Mouse (Mus musculus) megakaryocyte progenitor cell, adult 5-6 weeks (primary cell): ENCODE results near the gene Hspb11. TPM values are rescaled to one million over a fixed set of nuclear protein-coding genes. Genes with fewer than 3 reads are reported as not detected.

Source experiments
- ATAC-seq: replicated peaks from 2 replicates; pipeline ENCODE4 v1.8.0; 2016; ENCODE audit warnings: mild to moderate bottlenecking, moderate TSS enrichment, inconsistent platforms; ENCODE audit not compliant: poor library complexity
- total RNA-seq, 2 experiments: library from RNA; stranded (forward) in 1 of 2; stranded (reverse) in 1 of 2; fragments of 157-497, 149-512 nt in 1 of 2; fragments of 200-1000 nt in 1 of 2; gene quantifications; 2 replicates each; pipeline versions ENCODE4 v1.2.3 to v1.2.4; 2015 to 2017

Hspb11 gene
- total RNA-seq, 2 experiments from 2014 or later = 13.9 to 17.6 TPM

DNA sequence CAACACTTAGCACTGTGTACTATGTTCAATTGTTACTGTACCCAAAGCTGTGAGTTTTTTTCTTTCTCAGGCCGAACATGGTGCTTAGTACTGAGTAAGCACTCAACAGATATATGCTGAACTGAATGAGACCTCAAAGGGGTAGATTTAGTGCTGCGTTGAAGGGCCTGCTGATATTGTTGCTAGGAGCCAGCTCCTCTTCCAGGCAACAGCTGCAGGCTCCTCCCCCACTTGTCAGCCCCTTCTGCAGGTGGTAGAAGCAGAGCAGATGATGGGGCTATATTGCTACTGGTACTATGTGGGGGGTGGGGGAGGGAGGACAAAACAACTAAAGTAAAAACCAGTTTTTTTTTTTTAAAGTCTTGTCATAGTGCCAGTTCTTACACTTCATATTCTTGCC lies 3.9 kb upstream of the Hspb11 start:
- no peak for ATAC-seq

- peak; percentile 49 for ATAC-seq
These were observed 2.9 kb upstream of the Hspb11 start for GRCm38 (mm10) chr4:107250494-107250893.

DNA sequence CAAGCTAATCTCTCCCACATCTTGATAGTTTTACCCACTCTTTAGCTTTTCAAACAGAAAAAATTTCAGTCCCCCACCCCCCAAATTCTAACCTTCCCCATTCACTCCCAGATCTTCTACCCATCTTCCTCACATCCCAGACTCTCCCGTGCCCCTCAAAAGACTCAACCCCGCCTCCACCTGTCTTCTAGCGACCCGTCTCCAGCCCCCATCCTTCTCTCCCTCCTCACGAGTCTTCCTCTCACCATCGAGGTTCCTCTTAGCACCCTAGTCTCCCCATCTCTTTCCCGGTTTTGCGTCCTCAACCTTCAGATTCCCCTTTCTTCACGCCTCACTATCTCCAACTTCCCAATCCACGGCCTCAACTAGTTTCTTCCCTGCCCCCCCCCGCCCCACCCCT lies 871 bp upstream of the Hspb11 start:
- ATAC-seq = no peak

DNA sequence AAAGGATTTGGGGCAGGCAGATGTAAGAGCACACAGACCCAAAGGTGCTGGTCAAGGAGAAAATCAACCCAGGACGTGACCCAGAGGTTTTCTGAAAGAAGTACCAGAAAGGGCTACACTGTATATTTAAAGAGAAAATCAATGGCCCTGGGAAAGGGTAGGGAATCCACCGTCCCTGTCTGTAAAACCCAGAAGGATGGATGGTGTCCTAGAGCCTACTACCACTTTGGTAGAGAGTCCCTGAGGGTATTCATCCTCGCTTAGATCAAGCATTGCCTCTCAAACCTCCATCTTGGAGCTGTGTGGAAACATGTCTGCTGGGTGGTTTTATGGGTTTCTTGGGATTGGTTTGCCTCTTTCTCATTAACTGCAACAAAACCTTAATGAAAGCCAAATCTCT lies 1.0 kb downstream of the Hspb11 start:
- ATAC-seq = no peak

GRCm38 (mm10) chr4:107260001-107260400 lies 6.6 kb downstream of the Hspb11 start:
- ATAC-seq = no peak

DNA sequence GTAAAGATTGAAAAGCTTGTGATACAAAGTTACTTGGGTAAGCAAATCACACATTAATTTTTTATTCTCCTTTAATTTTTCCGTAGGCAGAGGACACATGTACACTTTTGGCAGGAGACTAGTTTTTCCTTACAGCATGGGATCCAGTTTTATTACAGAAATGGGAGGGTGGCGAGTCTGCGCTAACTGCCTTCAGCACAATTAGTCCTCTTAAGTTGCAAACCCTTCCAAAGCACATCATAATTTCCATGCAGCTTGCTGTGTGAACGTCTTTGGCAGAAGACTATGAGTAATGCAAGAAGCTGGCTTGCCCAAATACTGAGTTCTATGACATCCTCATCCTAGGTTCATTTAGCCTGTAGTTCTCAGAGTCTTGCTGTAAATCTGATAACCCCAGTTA lies 20.3 kb downstream of the Hspb11 start:
- ATAC-seq = no peak

- ATAC-seq = no peak
These were observed 21.1 kb downstream of the Hspb11 start for GRCm38 (mm10) chr4:107274511-107274910.

- ATAC-seq = peak; percentile 68
These were observed 24.9 kb downstream of the Hspb11 start for GRCm38 (mm10) chr4:107278188-107278707.

DNA sequence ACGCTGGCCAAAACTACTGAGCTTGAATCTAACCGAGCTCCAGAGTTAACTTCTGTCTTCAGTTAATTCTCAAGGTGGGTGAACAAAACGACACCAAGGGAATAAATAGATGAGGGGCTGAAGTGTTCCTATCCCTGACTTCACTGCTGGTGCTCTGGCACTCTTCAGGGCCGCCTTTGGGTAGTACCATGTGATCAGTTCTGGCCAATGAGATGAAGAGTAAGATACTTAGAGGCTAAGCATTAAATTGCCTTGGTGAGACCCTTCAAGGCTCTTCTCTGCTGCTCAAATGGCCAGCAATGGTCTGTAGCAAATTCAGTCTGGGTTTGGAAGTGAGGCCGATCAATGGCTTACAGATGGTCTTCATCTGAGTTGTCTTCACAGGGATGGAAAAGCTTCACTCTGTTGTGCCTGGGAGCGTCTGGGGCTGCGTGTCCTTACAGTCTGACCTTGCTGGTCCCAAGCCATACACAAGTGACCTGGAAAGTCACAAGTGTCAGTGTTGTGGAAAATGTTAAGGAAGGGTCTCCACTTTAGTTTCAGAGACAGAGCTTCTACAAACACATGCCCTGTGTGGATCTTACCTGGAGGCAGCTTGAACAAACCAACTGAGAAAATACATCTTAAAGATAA lies 27.6 kb downstream of the Hspb11 start:
- no peak for ATAC-seq

- peak; percentile 98 for ATAC-seq
These were observed 32.2 kb downstream of the Hspb11 start for GRCm38 (mm10) chr4:107285446-107286200.

GRCm38 (mm10) chr4:107286386-107286785 lies 33.0 kb downstream of the Hspb11 start:
- no peak for ATAC-seq

- no peak for ATAC-seq
These were observed 34.1 kb downstream of the Hspb11 start for GRCm38 (mm10) chr4:107287517-107287916.

DNA sequence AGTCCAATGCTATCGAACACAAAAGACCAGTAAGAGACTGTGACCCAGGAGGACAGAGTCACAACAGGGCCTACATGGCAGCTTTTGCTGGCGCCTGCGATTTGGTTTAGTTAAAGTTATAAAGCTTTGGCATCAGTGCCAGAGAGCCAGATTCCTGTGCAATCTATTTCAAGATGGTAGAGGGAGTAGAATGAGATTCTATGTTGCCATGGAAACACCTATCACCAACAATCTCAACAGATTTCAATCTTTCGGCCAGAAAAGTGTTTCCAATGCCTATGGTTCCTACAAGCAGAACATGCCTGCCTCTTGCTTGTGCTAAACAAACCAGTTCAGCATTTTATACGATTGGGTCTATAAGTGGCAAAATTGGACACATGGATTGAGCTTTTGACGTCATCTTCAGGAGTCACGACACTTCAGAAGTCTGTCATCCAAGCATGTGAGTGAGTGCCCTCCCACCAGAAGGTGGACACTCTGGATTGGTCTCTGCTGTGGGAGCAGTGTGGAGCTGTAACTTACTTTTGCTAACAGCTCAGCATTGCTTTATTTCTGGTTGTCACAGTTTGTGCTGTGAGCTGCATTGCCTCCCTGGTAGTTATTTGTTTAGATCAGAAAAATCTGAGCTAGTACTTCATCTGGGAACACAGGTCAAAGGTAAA lies 38.3 kb downstream of the Hspb11 start:
- no peak for ATAC-seq

GRCm38 (mm10) chr4:107292273-107292662 lies 38.9 kb downstream of the Hspb11 start:
- no peak for ATAC-seq

GRCm38 (mm10) chr4:107298071-107298606 lies 44.7 kb downstream of the Hspb11 start:
- ATAC-seq = no peak

DNA sequence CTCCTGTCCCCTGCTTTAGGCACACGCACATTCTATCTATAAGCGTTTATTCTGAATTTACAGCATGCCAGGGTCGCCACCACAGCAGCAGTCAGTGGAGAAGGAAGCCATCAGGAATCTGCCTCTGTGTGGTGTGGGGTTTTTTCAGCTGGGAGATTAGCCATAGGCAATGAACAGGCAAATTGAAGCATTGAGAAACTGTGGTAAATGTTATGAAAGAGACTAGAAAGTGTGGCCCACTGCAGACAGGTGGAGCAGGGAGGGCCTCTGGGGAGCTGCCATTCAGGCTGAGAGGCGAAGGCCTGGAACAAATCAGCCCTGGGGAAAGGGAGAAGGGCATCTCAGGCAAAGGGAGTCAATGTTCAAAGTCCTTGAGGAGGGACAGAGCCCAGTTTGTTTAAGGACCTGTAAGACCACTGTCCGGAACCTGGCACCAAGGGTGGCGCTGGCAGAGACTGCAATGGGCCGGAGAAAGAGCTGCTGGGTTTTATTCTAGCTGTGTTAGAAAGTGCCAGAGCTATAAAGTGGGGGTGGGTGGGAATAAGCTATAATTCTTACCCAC lies 46.5 kb downstream of the Hspb11 start:
- peak; percentile 59 for ATAC-seq

DNA sequence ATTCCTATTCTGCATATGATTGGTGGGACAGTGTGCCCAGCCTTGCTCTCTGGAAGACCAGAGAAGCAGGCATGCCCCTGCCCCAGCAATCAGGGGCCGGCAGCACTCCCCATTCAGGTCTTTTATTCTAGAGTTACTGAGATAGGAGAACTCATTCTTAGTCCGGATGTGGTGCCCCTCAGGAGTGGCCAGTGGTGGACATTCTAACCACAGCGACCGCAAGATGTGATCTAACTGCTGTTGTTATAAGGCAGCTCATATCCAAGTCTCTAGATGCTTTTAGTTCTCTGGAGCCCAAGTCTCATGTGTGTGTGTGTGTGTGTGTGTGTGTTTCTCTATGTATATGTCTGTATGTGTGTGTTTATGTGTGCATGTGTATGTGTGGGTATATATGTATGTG lies 47.0 kb downstream of the Hspb11 start:
- ATAC-seq = no peak; the same call in 1 of the 2 replicates

GRCm38 (mm10) chr4:107300902-107301555 lies 47.6 kb downstream of the Hspb11 start:
- no peak for ATAC-seq

GRCm38 (mm10) chr4:107302221-107302620 lies 48.8 kb downstream of the Hspb11 start:
- ATAC-seq = no peak

GRCm38 (mm10) chr4:107302832-107303231 lies 49.4 kb downstream of the Hspb11 start:
- peak; percentile 65 for ATAC-seq

- no peak for ATAC-seq
These were observed 50.1 kb downstream of the Hspb11 start for GRCm38 (mm10) chr4:107303531-107303930.
